Mouse (Mus musculus) lung, adult 2 months (tissue): ENCODE results near the gene 4930469K13Rik.

ENCODE experiments used
- CTCF ChIP-seq: fragments of 200-500 bp; IDR thresholded peaks from 2 replicates; pipeline ENCODE4 v1.5.1; 2011; ENCODE audit warnings: mild to moderate bottlenecking, low read length, control low read depth; ENCODE audit not compliant: insufficient read depth
- POLR2A ChIP-seq: fragments of 200-500 bp; IDR thresholded peaks from 2 replicates; pipeline ENCODE4 v1.6.1; 2011; ENCODE audit warnings: low read depth, mild to moderate bottlenecking, control low read depth, low read length, borderline replicate concordance; ENCODE audit errors: extremely low read depth

- TF ChIP-seq CTCF (no peak), POLR2A (no peak)
Measured at GRCm38 (mm10) chr11:34031015-34031805, 67.1 kb downstream of the 4930469K13Rik start.
